Mouse (Mus musculus) neural tube, embryonic 12.5 days (tissue): ENCODE data around the gene Tpx2. TPM values are rescaled to one million over a fixed set of nuclear protein-coding genes. Genes with fewer than 3 reads are reported as not detected.

Experiments
- ATAC-seq: fragments of 200-750 bp; cut with Nextera tagmentation; 2 replicates; pipeline ENCODE4 v1.8.0; 2017; ENCODE audit warnings: low read depth, mild to moderate bottlenecking, moderate TSS enrichment, moderate library complexity; ENCODE audit not compliant: low FRiP score
- H3K27ac ChIP-seq: fragments of 300-500 bp; sonication (generic); 2 replicates; pipeline ENCODE4 v1.5.1; 2016
- H3K27me3 ChIP-seq: fragments of 300-500 bp; sonication (generic); replicated peaks from 2 replicates; pipeline ENCODE4 v1.6.1; 2016; ENCODE audit warnings: mild to moderate bottlenecking
- H3K36me3 ChIP-seq: fragments of 300-500 bp; sonication (generic); 2 replicates; pipeline ENCODE4 v1.6.1; 2016; ENCODE audit warnings: mild to moderate bottlenecking
- H3K4me1 ChIP-seq: fragments of 300-500 bp; sonication (generic); 2 replicates; pipeline ENCODE4 v1.6.1; 2016
- H3K4me2 ChIP-seq: fragments of 300-500 bp; sonication (generic); replicated peaks from 2 replicates; pipeline ENCODE4 v1.6.1; 2016; ENCODE audit warnings: mild to moderate bottlenecking
- H3K4me3 ChIP-seq: fragments of 300-500 bp; sonication (generic); 2 replicates; pipeline ENCODE4 v1.5.1; 2016
- H3K9ac ChIP-seq: fragments of 300-500 bp; sonication (generic); 2 replicates; pipeline ENCODE4 v1.6.1; 2016; ENCODE audit warnings: mild to moderate bottlenecking
- H3K9me3 ChIP-seq: fragments of 300-500 bp; sonication (generic); 2 replicates; pipeline ENCODE4 v1.6.1; 2016; ENCODE audit warnings: mild to moderate bottlenecking
- WGBS: fragments of 180-500 bp; shearing (Covaris S2); methylation state at CpG from one replicate; pipeline ENCODE4 v1.1.7; 2016; 5-methylcytosine and 5-hydroxymethylcytosine counted together
- polyA plus RNA-seq: library from polyadenylated mRNA; unstranded; fragments of >200 nt; fragmentation: Nextera tagmentation; extraction: Ambion mirVana; gene quantifications from 2 replicates; pipeline ENCODE4 v1.2.1, GENCODE M21; 2016

Tpx2 gene
- polyA plus RNA-seq, 1 experiment from 2014 or later, result 80.9 TPM

- no peak overlapping the region for H3K4me3 ChIP-seq
- WGBS, result 92% methylated on average over 9 of the region's 9 CpGs
Observed at GRCm38 (mm10) chr2:152895834-152896233, 48.1 kb downstream of the Tpx2 start.

DNA sequence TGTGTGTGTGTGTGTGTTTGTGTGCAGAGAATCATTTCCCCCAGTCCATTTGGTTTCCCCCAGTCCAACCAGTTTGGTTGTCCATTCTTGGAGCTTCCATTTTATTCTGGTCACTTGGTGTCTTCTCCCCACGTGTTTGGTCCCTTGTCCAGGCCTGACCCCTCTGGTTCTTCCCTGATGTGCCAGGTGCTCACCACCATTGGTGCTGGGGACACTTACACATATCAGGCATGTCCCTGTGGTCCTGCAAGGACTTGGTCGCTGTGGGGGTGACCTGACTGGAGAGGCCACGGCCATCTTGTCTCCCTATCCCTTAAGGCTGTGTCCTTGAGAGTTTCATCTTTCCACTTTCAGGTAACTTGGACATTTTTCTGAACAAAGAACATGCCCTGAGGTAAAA is 49.2 kb downstream of the Tpx2 start:
- no peak overlapping the region for H3K9ac ChIP-seq
- no peaks in the 10 kb centered on the region for H3K27me3 ChIP-seq
- H3K36me3 ChIP-seq, result peaks cover 37% of the 10 kb centered on the region
- no peak overlapping the region for H3K4me3 ChIP-seq
- no peaks in the 10 kb centered on the region for H3K4me1 ChIP-seq
- no peak overlapping the region for H3K4me2 ChIP-seq
- H3K9me3 ChIP-seq, result no peaks in the 10 kb centered on the region
- H3K27ac ChIP-seq, result no peak overlapping the region
- 95% methylated on average over 3 of the region's 3 CpGs for WGBS
- no peak for ATAC-seq

More at GRCm38 (mm10) chr2:152895834-152896233, 48.1 kb downstream of the Tpx2 start:
- H3K9ac ChIP-seq, result no peak overlapping the region
- peaks cover 46% of the 10 kb centered on the region for H3K36me3 ChIP-seq
- no peaks in the 10 kb centered on the region for H3K4me1 ChIP-seq
- H3K27ac ChIP-seq, result no peak overlapping the region
- no peak for ATAC-seq
- no peak overlapping the region for H3K4me2 ChIP-seq
- H3K27me3 ChIP-seq, result no peaks in the 10 kb centered on the region
- H3K9me3 ChIP-seq, result no peaks in the 10 kb centered on the region

DNA sequence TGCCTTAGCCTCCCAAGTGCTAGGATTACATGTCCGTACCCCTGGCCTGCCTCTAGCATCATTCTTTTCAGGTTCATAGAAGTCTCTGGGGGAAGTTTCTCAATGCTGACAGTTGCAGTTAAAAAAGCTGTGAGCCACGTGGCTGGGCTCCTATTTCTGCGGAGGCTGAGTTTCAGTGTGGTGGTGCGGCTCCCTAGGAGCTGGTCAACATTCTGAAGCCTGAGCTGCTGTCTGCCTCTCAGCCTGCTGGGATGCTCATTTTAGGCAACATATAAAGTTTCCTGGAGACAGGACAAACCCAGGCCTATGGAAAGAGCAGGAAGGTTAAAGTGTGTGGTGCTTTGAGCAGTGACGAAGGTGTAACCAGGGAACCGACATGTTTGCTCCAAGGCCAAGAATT is 51.2 kb downstream of the Tpx2 start:
- H3K27me3 ChIP-seq, result no peaks in the 10 kb centered on the region
- 82% methylated on average over 6 of the region's 6 CpGs for WGBS
- H3K36me3 ChIP-seq, result peaks cover 16% of the 10 kb centered on the region
- H3K27ac ChIP-seq, result no peak overlapping the region
- no peaks in the 10 kb centered on the region for H3K4me1 ChIP-seq
- no peak overlapping the region for H3K4me3 ChIP-seq
- ATAC-seq, result no peak
- H3K9me3 ChIP-seq, result no peaks in the 10 kb centered on the region
- no peak overlapping the region for H3K9ac ChIP-seq
- H3K4me2 ChIP-seq, result no peak overlapping the region

- no peak overlapping the region for H3K27ac ChIP-seq
- no peaks in the 10 kb centered on the region for H3K27me3 ChIP-seq
- H3K4me1 ChIP-seq, result peaks cover 4% of the 10 kb centered on the region; the same call in 1 of the 2 replicates
- H3K4me2 ChIP-seq, result no peak overlapping the region
- no peaks in the 10 kb centered on the region for H3K36me3 ChIP-seq
- ATAC-seq, result no peak
- no peak overlapping the region for H3K4me3 ChIP-seq
- H3K9ac ChIP-seq, result no peak overlapping the region
- no peaks in the 10 kb centered on the region for H3K9me3 ChIP-seq
- WGBS, result 92% methylated on average over 15 of the region's 15 CpGs
Observed at GRCm38 (mm10) chr2:152901296-152901695, 53.5 kb downstream of the Tpx2 start.

- H3K36me3 ChIP-seq, result no peaks in the 10 kb centered on the region
- no peaks in the 10 kb centered on the region for H3K9me3 ChIP-seq
- H3K4me2 ChIP-seq, result no peak overlapping the region
- no peaks in the 10 kb centered on the region for H3K27me3 ChIP-seq
- no peak overlapping the region for H3K4me3 ChIP-seq
- ATAC-seq, result no peak
- no peak overlapping the region for H3K27ac ChIP-seq
- H3K9ac ChIP-seq, result no peak overlapping the region
- WGBS, result 52% methylated on average over 3 of the region's 3 CpGs
- H3K4me1 ChIP-seq, result peaks cover 7% of the 10 kb centered on the region; the same call in 1 of the 2 replicates
Observed at GRCm38 (mm10) chr2:152902658-152903057, 54.9 kb downstream of the Tpx2 start.

GRCm38 (mm10) chr2:152903586-152903985 is 55.8 kb downstream of the Tpx2 start:
- Histone ChIP-seq H3K36me3 (no peaks in the 10 kb centered on the region), H3K4me2 (no peak overlapping the region), H3K27me3 (no peaks in the 10 kb centered on the region), H3K9ac (no peak overlapping the region), H3K27ac (no peak overlapping the region), H3K4me3 (no peak overlapping the region), H3K9me3 (no peaks in the 10 kb centered on the region), H3K4me1 (peaks cover 7% of the 10 kb centered on the region; the same call in 1 of the 2 replicates)
- no peak for ATAC-seq
- WGBS, result 74% methylated on average over 4 of the region's 4 CpGs

GRCm38 (mm10) chr2:152904127-152904643 is 56.4 kb downstream of the Tpx2 start:
- Histone ChIP-seq H3K27me3 (no peaks in the 10 kb centered on the region), H3K4me2 (no peak overlapping the region), H3K36me3 (no peaks in the 10 kb centered on the region), H3K9me3 (no peaks in the 10 kb centered on the region), H3K4me3 (no peak overlapping the region), H3K9ac (no peak overlapping the region), H3K27ac (no peak overlapping the region), H3K4me1 (peaks cover 7% of the 10 kb centered on the region; the same call in 1 of the 2 replicates)
- ATAC-seq, result no peak
- WGBS, result 75% methylated on average over 5 of the region's 5 CpGs

DNA sequence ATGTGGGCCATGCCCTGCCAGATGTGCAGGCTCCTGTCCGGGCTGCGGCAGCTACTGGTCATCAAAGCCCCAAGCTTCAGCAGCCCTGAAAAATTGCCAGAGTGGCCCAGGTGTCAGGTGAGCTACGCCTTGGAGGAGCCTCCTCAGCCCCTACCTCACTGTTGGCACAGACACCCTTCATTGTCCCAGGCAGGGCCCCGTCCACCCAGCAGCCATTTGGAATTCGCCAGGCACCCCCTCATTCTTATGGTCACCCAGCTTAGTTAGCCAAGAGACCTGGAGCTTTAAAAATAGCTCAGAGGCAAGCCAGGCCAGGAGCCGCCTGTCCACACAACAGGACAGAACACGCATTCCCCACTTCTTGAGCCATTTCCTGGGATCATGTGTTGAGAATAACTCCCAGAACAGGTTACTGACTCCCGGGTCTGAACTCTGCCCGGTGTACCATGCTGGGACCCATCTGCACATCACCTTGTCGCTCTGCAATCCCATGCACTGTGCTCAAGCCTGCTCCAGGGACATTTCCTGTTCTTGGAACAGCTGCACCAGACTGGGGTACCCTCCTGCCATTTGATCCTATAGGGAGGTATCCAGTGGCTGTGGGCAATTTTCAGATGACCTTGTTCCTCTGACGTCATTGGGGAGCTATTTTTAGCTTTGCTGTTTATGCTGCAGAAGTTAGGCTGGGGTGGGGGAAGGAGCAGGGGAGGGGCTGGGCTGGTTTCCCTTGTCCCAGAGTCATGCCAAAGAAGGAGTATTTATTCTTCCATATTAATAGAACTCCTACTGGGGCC is 57.5 kb downstream of the Tpx2 start:
- ATAC-seq, result no peak
- WGBS, result 70% methylated on average over 11 of the region's 11 CpGs
- Histone ChIP-seq H3K27me3 (no peaks in the 10 kb centered on the region), H3K4me2 (no peak overlapping the region), H3K9me3 (no peaks in the 10 kb centered on the region), H3K9ac (no peak overlapping the region), H3K27ac (no peak overlapping the region), H3K4me1 (peaks cover 7% of the 10 kb centered on the region; the same call in 1 of the 2 replicates), H3K36me3 (no peaks in the 10 kb centered on the region), H3K4me3 (no peak overlapping the region)

GRCm38 (mm10) chr2:152906274-152907037 is 58.7 kb downstream of the Tpx2 start:
- peaks cover 7% of the 10 kb centered on the region; the same call in 1 of the 2 replicates for H3K4me1 ChIP-seq
- ATAC-seq, result no peak
- no peaks in the 10 kb centered on the region for H3K9me3 ChIP-seq
- peaks cover 10% of the 10 kb centered on the region for H3K27me3 ChIP-seq
- no peak overlapping the region for H3K9ac ChIP-seq
- H3K4me2 ChIP-seq, result no peak overlapping the region
- no peak overlapping the region for H3K27ac ChIP-seq
- no peak overlapping the region for H3K4me3 ChIP-seq
- no peaks in the 10 kb centered on the region for H3K36me3 ChIP-seq
- WGBS, result 70% methylated on average over 9 of the region's 9 CpGs

- Histone ChIP-seq H3K27me3 (peaks cover 19% of the 10 kb centered on the region), H3K27ac (no peak overlapping the region), H3K4me1 (peaks cover 7% of the 10 kb centered on the region; the same call in 1 of the 2 replicates), H3K4me3 (no peak overlapping the region), H3K36me3 (no peaks in the 10 kb centered on the region), H3K9ac (no peak overlapping the region), H3K9me3 (no peaks in the 10 kb centered on the region), H3K4me2 (no peak overlapping the region)
- ATAC-seq, result no peak
- 56% methylated on average over 14 of the region's 14 CpGs for WGBS
Observed at GRCm38 (mm10) chr2:152907114-152907943, 59.6 kb downstream of the Tpx2 start.

GRCm38 (mm10) chr2:152909848-152910247 is 62.1 kb downstream of the Tpx2 start:
- no peak overlapping the region for H3K4me2 ChIP-seq
- peaks cover 9% of the 10 kb centered on the region; the same call in 1 of the 2 replicates for H3K4me1 ChIP-seq
- no peak overlapping the region for H3K27ac ChIP-seq
- no peaks in the 10 kb centered on the region for H3K36me3 ChIP-seq
- H3K27me3 ChIP-seq, result peaks cover 34% of the 10 kb centered on the region
- no peaks in the 10 kb centered on the region for H3K9me3 ChIP-seq
- H3K4me3 ChIP-seq, result no peak overlapping the region
- 84% methylated on average over 6 of the region's 6 CpGs for WGBS
- ATAC-seq, result no peak
- no peak overlapping the region for H3K9ac ChIP-seq
